Mouse (Mus musculus): ENCODE data around the gene Cpne2.

DNA sequence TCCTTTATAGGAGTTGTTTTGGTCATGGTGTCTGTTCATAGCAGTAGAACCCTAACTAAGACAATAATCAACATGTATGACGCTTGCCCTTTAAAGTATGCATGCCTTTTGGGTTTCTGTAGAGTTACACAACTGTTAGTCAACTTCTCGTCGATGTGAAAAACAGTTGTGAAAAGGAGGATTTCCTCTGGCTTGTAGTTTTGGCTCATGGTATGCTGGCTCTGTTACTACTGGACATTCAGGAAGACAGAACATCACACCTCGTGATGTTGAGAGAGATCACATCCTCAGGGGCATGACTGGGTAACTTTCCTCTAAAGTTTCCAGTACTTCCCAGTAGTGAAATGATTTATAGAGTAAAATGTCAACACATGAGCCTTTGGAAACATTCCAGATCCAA is 2.1 kb upstream of the Cpne2 start:
- TF ChIP-seq CTCF (IDR thresholded peaks at IDR 0.05; ENCODE audit: borderline replicate concordance, extremely low read depth, insufficient read depth, insufficient read length), result no peak
- TF ChIP-seq POLR2A (IDR thresholded peaks at IDR 0.05; ENCODE audit: borderline replicate concordance, extremely low read depth, insufficient read depth, insufficient read length, poor library complexity, severe bottlenecking), result no peak
